Mouse (Mus musculus): Measurements from ENCODE around the gene Bex4. TPM values are rescaled to one million over a fixed set of nuclear protein-coding genes. Genes with fewer than 3 reads are reported as not detected.

Bex4 gene
- polyA plus RNA-seq, 1 experiment: 22.9 TPM

DNA sequence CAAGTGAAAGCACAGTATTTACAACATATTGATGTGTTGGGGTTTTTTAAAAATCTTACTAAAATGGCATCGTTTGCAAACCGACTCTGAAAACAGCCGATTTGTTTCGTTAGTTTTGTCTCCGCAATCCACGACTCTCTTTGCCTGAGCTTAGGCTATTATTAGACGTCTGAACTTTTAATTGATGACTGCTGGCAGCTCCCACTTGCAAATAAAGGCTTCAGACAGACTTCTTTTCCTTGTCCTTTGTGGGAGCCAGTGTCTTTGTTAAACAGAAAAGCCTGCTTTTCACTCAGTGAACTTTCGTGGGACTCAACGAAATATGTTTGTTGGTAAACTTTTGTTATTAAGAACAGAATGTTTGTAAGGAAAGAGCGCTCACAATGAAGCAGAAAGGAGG, 34.0 kb downstream of the Bex4 start:
- peak overlapping the region; percentile 78; the same call in 1 of the 2 replicates for H3K4me3 ChIP-seq (ENCODE audit: insufficient read depth, low read length)
- no peak for TF ChIP-seq CTCF (IDR thresholded peaks at IDR 0.05; ENCODE audit: extremely low read depth, insufficient read depth, low read length)
- no peak for TF ChIP-seq POLR2A (IDR thresholded peaks at IDR 0.05; ENCODE audit: extremely low read depth, insufficient read depth, low read length)
- H3K27ac ChIP-seq (ENCODE audit: insufficient read depth, low read length): no peak overlapping the region
- no peaks in the 10 kb centered on the region for H3K4me1 ChIP-seq (ENCODE audit: control insufficient read depth, insufficient read depth, low read length)

GRCm38 (mm10) chrX:136180897-136181553, 42.2 kb downstream of the Bex4 start:
- no peaks in the 10 kb centered on the region for H3K4me1 ChIP-seq (ENCODE audit: control insufficient read depth, insufficient read depth, low read length)
- H3K4me3 ChIP-seq (ENCODE audit: insufficient read depth, low read length): no peak overlapping the region
- TF ChIP-seq CTCF (IDR thresholded peaks at IDR 0.05; ENCODE audit: extremely low read depth, insufficient read depth, low read length) (no peak), POLR2A (IDR thresholded peaks at IDR 0.05; ENCODE audit: extremely low read depth, insufficient read depth, low read length) (no peak)
- no peak overlapping the region for H3K27ac ChIP-seq (ENCODE audit: insufficient read depth, low read length)

- Histone ChIP-seq H3K4me1 (ENCODE audit: control insufficient read depth, insufficient read depth, low read length) (no peaks in the 10 kb centered on the region), H3K27ac (ENCODE audit: insufficient read depth, low read length) (no peak overlapping the region), H3K4me3 (ENCODE audit: insufficient read depth, low read length) (no peak overlapping the region)
- TF ChIP-seq CTCF (IDR thresholded peaks at IDR 0.05; ENCODE audit: extremely low read depth, insufficient read depth, low read length) (no peak), POLR2A (IDR thresholded peaks at IDR 0.05; ENCODE audit: extremely low read depth, insufficient read depth, low read length) (no peak)
Measured at GRCm38 (mm10) chrX:136183107-136183506, 44.3 kb downstream of the Bex4 start.

Other genes with a start within 250 kb of the Bex4 start
- 79.4 and 82.0 TPM in 2 replicates for gene Arxes2, start 145.2 kb upstream of the Bex4 start, polyA plus RNA-seq (2012; rRNA removed)
- gene Arxes1, start 105.6 kb upstream of the Bex4 start, polyA plus RNA-seq (2012; rRNA removed): 16.7 and 17.4 TPM in 2 replicates
- 326 and 347 TPM in 2 replicates for gene Bex2, start 70.8 kb upstream of the Bex4 start, polyA plus RNA-seq (2012; rRNA removed)
- 0.09 and 0.23 TPM in 2 replicates for gene Nxf3, start 53.7 kb upstream of the Bex4 start, polyA plus RNA-seq (2012; rRNA removed)
- gene Tceal8, start 33.3 kb downstream of the Bex4 start, polyA plus RNA-seq (2012; rRNA removed): 63.0 and 64.1 TPM in 2 replicates
- gene Tceal5, start 64.9 kb downstream of the Bex4 start, polyA plus RNA-seq (2012; rRNA removed): 162 and 186 TPM in 2 replicates
- 1.4 and 1.7 TPM in 2 replicates for gene Tceal7, start 75.8 kb downstream of the Bex4 start, polyA plus RNA-seq (2012; rRNA removed)
- 88.0 and 94.0 TPM in 2 replicates for gene Bex1, start 76.5 kb downstream of the Bex4 start, polyA plus RNA-seq (2012; rRNA removed)
- gene Tceal9, start 106.1 kb downstream of the Bex4 start, polyA plus RNA-seq (2012; rRNA removed): 104 TPM in 2 replicates
- gene Bex3, start 131.3 kb downstream of the Bex4 start, polyA plus RNA-seq (2012; rRNA removed): 440 and 459 TPM in 2 replicates

All from cortical plate, adult 2 months (tissue).